Mouse (Mus musculus) forebrain, embryonic 15.5 days (tissue): ENCODE results near the gene Bcl2. TPM values are rescaled to one million over a fixed set of nuclear protein-coding genes. Genes with fewer than 3 reads are reported as not detected.

ENCODE experiments used
- ATAC-seq: fragments of 200-750 bp; cut with Nextera tagmentation; replicated peaks from 2 replicates; pipeline ENCODE4 v1.8.0; 2017; ENCODE audit warnings: mild to moderate bottlenecking, moderate TSS enrichment, moderate library complexity
- H3K27ac ChIP-seq: fragments of 300-500 bp; sonication (generic); replicated peaks from 2 replicates; pipeline ENCODE4 v1.5.1; 2015; ENCODE audit warnings: mild to moderate bottlenecking, inconsistent platforms
- H3K27me3 ChIP-seq: fragments of 300-500 bp; sonication (generic); 2 replicates; pipeline ENCODE4 v1.6.1; 2015; ENCODE audit warnings: inconsistent platforms
- H3K36me3 ChIP-seq: fragments of 300-500 bp; sonication (generic); 2 replicates; pipeline ENCODE4 v1.6.1; 2015; ENCODE audit warnings: mild to moderate bottlenecking, inconsistent platforms
- H3K4me1 ChIP-seq: fragments of 300-500 bp; sonication (generic); 2 replicates; pipeline ENCODE4 v1.6.1; 2015; ENCODE audit warnings: inconsistent platforms
- H3K4me2 ChIP-seq: fragments of 300-500 bp; sonication (generic); replicated peaks from 2 replicates; pipeline ENCODE4 v1.6.1; 2015; ENCODE audit warnings: mild to moderate bottlenecking, inconsistent platforms
- H3K4me3 ChIP-seq: fragments of 300-500 bp; sonication (generic); 2 replicates; pipeline ENCODE4 v1.5.1; 2015; ENCODE audit warnings: mild to moderate bottlenecking, inconsistent platforms
- H3K9ac ChIP-seq: fragments of 300-500 bp; sonication (generic); replicated peaks from 2 replicates; pipeline ENCODE4 v1.6.1; 2015; ENCODE audit warnings: mild to moderate bottlenecking, inconsistent platforms
- H3K9me3 ChIP-seq: fragments of 300-500 bp; sonication (generic); 2 replicates; pipeline ENCODE4 v1.6.1; 2016; ENCODE audit warnings: inconsistent platforms
- WGBS: fragments of 180-500 bp; shearing (Covaris S2); methylation state at CpG from one replicate; pipeline ENCODE4 v1.1.7; 2015; ENCODE audit warnings: mixed read lengths; 5-methylcytosine and 5-hydroxymethylcytosine counted together
- microRNA-seq: library from miRNA; unstranded; fragments of <30 nt; microRNA quantifications from one replicate; pipeline ENCODE4, GENCODE M21; 2016
- polyA plus RNA-seq: library from polyadenylated mRNA; unstranded; fragments of >200 nt; fragmentation: Nextera tagmentation; extraction: Ambion mirVana; gene quantifications from 2 replicates; pipeline ENCODE4 v1.2.1, GENCODE M21; 2015

Bcl2 gene
- polyA plus RNA-seq, 1 experiment from 2014 or later, result 15.3 TPM

DNA sequence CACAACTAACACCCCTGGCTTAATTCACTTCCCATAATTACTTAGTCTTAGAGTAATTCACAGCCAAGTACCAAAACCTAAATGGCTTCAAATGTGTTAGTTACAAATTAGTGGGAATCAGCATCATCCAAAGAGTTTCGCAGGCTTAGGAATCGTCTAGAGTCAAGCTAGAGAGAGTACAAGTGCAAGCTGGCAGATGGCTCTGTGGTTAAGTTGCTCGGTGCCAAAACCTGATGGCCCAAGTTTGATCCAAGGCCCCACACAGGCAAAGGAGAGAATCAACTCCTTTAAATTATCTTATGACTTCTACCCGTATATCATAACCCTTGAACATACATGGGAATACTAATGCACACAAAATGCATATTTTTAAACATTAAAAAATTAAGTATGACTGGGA is 210.7 kb downstream of the Bcl2 start:
- WGBS, result 66% methylated on average over 4 of the region's 4 CpGs
- H3K4me3 ChIP-seq, result no peak overlapping the region
- H3K27ac ChIP-seq, result no peak overlapping the region
- H3K4me1 ChIP-seq, result no peaks in the 10 kb centered on the region
- ATAC-seq, result no peak; the same call in 1 of the 2 replicates
- H3K4me2 ChIP-seq, result no peak overlapping the region
- H3K27me3 ChIP-seq, result no peaks in the 10 kb centered on the region
- H3K36me3 ChIP-seq, result no peaks in the 10 kb centered on the region
- no peak overlapping the region for H3K9ac ChIP-seq
- H3K9me3 ChIP-seq, result no peaks in the 10 kb centered on the region

DNA sequence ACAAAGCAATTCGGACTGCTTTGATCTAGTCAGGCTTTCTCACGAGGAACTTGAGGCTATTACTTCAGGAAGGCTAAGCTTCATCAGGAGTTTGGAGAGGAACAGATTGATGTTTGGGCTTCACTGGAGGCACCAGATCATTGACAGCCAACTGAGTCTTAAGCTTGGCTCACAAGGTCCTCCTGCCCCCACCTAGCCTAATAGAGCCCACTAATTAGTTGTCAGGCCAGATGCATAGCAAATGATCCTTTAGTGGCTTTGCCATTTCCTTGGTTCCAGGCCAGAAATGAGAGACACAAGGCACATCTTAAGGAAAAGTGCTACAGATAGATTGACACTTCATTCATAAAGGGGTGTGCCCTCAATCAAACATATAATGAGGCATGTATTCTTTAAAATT is 216.1 kb downstream of the Bcl2 start:
- WGBS, result 51% methylated on average over 2 of the region's 2 CpGs
- no peaks in the 10 kb centered on the region for H3K27me3 ChIP-seq
- no peaks in the 10 kb centered on the region for H3K4me1 ChIP-seq
- H3K9me3 ChIP-seq, result no peaks in the 10 kb centered on the region
- no peak for ATAC-seq
- no peak overlapping the region for H3K4me3 ChIP-seq
- H3K4me2 ChIP-seq, result no peak overlapping the region
- H3K9ac ChIP-seq, result no peak overlapping the region
- no peaks in the 10 kb centered on the region for H3K36me3 ChIP-seq
- no peak overlapping the region for H3K27ac ChIP-seq

Small RNA genes within 50 kb of the gene (microRNA-seq; reads per million reads assigned to microRNA genes)
- not detected for gene Mir3473f

Other genes with a start within 250 kb of the Bcl2 start
- 13.0 and 14.4 TPM in 2 replicates for gene Kdsr, start 45.5 kb upstream of the Bcl2 start, polyA plus RNA-seq
- 44.8 and 49.0 TPM in 2 replicates for gene Vps4b, start 82.5 kb upstream of the Bcl2 start, polyA plus RNA-seq
- gene Serpinb5, start 146.9 kb upstream of the Bcl2 start, polyA plus RNA-seq, result not detected in 2 replicates
- not detected in 2 replicates for gene Serpinb12, start 220.2 kb upstream of the Bcl2 start, polyA plus RNA-seq